Mouse (Mus musculus): Measurements from ENCODE around the gene Gm21970.

DNA sequence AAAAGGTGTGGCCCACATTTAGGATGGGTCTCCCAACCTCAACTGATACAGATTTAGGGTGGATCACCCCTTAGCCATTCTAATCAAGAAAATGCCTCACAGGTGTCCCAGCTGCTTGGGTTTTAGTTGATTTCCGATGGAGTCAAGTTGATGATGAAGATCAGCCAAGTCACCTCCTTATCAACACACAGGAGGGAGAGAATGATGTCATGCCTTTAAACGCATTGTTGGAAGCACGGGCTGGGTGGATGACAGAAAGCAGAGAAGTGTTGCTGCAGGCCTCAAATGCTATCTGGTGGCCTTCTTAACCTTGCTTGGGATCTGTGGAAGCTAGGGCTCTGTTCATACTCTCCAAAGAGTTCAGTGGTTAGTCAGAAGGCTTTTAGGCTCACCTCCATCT, 42.6 kb downstream of the Gm21970 start:
- TF ChIP-seq EP300 (IDR thresholded peaks at IDR 0.05; ENCODE audit: insufficient read depth, low read depth, low read length) (no peak), POLR2A (IDR thresholded peaks at IDR 0.05; ENCODE audit: insufficient read depth, low read length) (no peak)

Measured in ES-Bruce4 (cell line).